Mouse (Mus musculus) liver, adult 2 months (tissue): ENCODE results near the gene Trim65. TPM values are rescaled to one million over a fixed set of nuclear protein-coding genes. Genes with fewer than 3 reads are reported as not detected.
A peak's percentile ranks its signal among the peaks of the same experiment; 100 is the strongest.

Source experiments
- DNase-seq: peaks from one replicate; pipeline ENCODE4 v3.0.0-alpha.2; 2011; ENCODE audit warnings: low read depth, low spot score; ENCODE audit errors: extremely low read depth
- H3K27ac ChIP-seq: fragments of 200-500 bp; replicated peaks from 2 replicates; pipeline ENCODE4 v1.5.1; 2012; ENCODE audit warnings: low read depth, mild to moderate bottlenecking, control low read depth, inconsistent platforms, low read length; ENCODE audit not compliant: insufficient read depth
- H3K27me3 ChIP-seq: fragments of 200-500 bp; 2 replicates; pipeline ENCODE4 v1.6.1; 2012; ENCODE audit warnings: mild to moderate bottlenecking, moderate library complexity, low read length, inconsistent platforms; ENCODE audit not compliant: control insufficient read depth, insufficient read depth
- H3K36me3 ChIP-seq: fragments of 200-500 bp; 2 replicates; pipeline ENCODE4 v1.6.1; 2012; ENCODE audit warnings: low read length, inconsistent platforms; ENCODE audit not compliant: control insufficient read depth, insufficient read depth
- H3K4me1 ChIP-seq: fragments of 200-500 bp; 2 replicates; pipeline ENCODE4 v1.6.1; 2011; ENCODE audit warnings: low read length; ENCODE audit not compliant: control insufficient read depth, insufficient read depth
- H3K4me3 ChIP-seq: fragments of 200-500 bp; 2 replicates; pipeline ENCODE4 v1.5.1; 2011; ENCODE audit warnings: low read depth, mild to moderate bottlenecking, control low read depth, low read length, moderate library complexity; ENCODE audit not compliant: insufficient read depth
- H3K79me2 ChIP-seq: fragments of 200-500 bp; 2 replicates; pipeline ENCODE4 v1.6.1; 2012; ENCODE audit warnings: inconsistent platforms, mild to moderate bottlenecking, low read length, moderate library complexity; ENCODE audit not compliant: control insufficient read depth, insufficient read depth
- H3K9ac ChIP-seq: fragments of 200-500 bp; 2 replicates; pipeline ENCODE4 v1.6.1; 2012; ENCODE audit warnings: low read depth, mild to moderate bottlenecking, control low read depth, inconsistent platforms, low read length
- CTCF ChIP-seq: fragments of 200-500 bp; IDR thresholded peaks from 2 replicates; pipeline ENCODE4 v1.5.1; 2011; ENCODE audit warnings: low read depth, low read length, control low read depth
- POLR2A ChIP-seq: fragments of 200-500 bp; IDR thresholded peaks from 2 replicates; pipeline ENCODE4 v1.6.1; 2011; ENCODE audit warnings: low read length, control low read depth; ENCODE audit not compliant: insufficient read depth; ENCODE audit errors: extremely low read depth
- WGBS: fragments of 180-500 bp; shearing (Covaris S2); methylation state at CpG from one replicate; pipeline ENCODE4 v1.1.7; 2018; 5-methylcytosine and 5-hydroxymethylcytosine counted together
- polyA plus RNA-seq: library from polyadenylated mRNA; depleted of rRNA; stranded (reverse); fragments of >200 nt; gene quantifications from 2 replicates; pipeline ENCODE4 v1.2.3, GENCODE M21; 2012
- total RNA-seq: library from RNA; depleted of rRNA; stranded (reverse); fragments of >200 nt; gene quantifications from 2 replicates; pipeline ENCODE4 v1.2.3, GENCODE M21; 2014

The Trim65 gene
- total and polyA plus RNA-seq, 2 experiments = 3.9 to 8.3 TPM

DNA sequence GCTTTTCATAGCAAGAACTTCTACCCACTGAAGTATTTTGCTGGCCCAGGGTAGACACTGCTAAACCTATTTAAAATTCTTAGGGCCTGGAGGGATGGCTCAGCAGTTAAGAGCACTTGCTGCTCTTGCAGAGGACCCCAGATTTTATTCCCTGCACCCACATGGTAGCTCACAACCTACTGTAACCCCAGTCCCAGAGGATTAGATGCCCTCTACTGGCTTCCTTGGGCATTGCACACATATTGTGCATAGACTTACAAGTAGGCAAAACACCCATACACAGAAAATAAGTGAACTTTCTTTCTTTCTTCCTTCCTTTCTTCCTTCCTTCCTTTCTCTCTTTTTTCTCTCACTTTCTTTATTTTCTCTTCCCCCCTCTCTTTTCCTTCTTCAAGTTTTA lies 13.1 kb downstream of the Trim65 start:
- peaks cover 5% of the 10 kb centered on the region; the same call in 1 of the 2 replicates for H3K36me3 ChIP-seq
- TF ChIP-seq POLR2A (no peak), CTCF (no peak)
- no peaks in the 10 kb centered on the region for H3K79me2 ChIP-seq

DNA sequence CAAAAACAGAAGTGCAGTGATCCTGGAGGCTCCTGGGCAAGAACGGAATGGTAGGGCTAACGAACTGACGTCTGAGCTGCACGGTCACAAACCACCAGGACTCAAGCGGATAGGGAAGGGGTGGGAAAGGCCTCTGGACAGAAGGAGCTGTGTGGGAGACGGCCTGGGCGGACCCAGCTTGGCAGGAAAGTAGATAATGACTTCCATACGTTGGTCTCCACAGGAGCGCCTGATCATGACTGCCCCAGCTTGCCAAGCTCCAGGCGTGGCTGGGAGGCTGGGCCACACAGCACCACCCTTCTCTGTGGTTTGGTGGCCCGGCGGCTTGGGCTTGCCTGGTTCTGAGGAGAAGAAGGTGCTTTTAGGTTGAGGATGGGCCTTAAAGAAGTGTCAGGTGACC lies 13.7 kb downstream of the Trim65 start:
- DNase-seq = no peak
- Histone ChIP-seq H3K36me3 (no peaks in the 10 kb centered on the region), H3K79me2 (no peaks in the 10 kb centered on the region), H3K27ac (no peak overlapping the region), H3K4me3 (no peak overlapping the region), H3K27me3 (no peaks in the 10 kb centered on the region), H3K4me1 (no peaks in the 10 kb centered on the region), H3K9ac (no peak overlapping the region)
- TF ChIP-seq POLR2A = no peak
- no peak for TF ChIP-seq CTCF
- 88% methylated on average over 12 of the region's 12 CpGs for WGBS

More for the DNA sequence above, 13.1 kb downstream of the Trim65 start:
- Histone ChIP-seq H3K9ac (no peak overlapping the region), H3K27me3 (no peaks in the 10 kb centered on the region), H3K4me3 (no peak overlapping the region), H3K27ac (no peak overlapping the region), H3K4me1 (no peaks in the 10 kb centered on the region)
- no peak for DNase-seq

DNA sequence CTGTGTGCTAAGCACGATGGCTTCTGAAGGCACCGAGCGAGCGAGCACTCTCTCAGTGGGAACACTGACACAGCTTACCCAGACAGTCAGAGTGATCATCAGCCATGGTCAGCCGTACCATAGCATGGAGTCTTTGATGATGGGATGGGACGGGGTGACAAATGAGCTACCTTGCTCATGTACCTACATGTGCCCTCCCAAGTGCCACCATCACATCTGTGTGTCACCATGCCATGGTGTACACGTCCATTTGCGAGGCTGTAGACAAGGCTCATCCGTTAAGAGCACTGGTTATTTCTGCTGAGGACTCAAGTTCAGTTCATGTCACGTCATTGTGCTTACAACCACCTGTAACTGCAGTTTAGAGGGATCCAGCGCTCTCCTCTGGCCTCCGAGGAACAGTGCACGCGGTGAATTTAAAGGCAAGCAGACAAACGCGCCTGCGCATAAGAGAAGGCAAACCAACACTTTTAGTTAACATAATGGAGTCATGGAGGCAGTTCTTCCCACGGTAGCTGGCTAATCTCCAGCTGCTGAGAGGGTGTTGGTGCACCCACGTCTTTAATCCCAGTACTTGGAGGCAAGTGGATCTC lies 19.2 kb downstream of the Trim65 start:
- no peaks in the 10 kb centered on the region for H3K27me3 ChIP-seq
- peaks cover 15% of the 10 kb centered on the region; the same call in 1 of the 2 replicates for H3K4me1 ChIP-seq
- WGBS = 96% methylated on average over 19 of the region's 19 CpGs
- H3K27ac ChIP-seq = no peak overlapping the region
- no peak for TF ChIP-seq CTCF
- no peak for TF ChIP-seq POLR2A
- no peak for DNase-seq
- no peaks in the 10 kb centered on the region for H3K79me2 ChIP-seq
- H3K9ac ChIP-seq = no peak overlapping the region
- no peaks in the 10 kb centered on the region for H3K36me3 ChIP-seq
- no peak overlapping the region for H3K4me3 ChIP-seq

DNA sequence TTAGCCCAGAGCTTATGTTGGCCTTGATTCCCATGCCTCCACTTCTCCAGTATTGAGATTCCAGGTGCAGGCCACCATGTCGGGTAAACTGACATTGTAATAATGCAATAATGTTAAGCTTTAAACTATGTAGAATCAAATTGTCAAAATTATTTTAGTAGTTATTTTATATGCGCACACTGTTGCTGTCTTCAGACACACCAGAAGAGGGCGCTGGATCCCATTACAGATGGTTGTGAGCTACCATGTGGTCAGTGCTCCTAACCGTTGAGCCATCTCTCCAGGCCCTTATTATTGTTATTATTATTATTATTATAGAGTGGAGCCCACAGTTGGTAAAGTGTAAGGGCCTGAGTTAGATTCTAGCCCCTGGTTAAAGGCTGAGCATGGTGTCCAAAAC lies 19.9 kb downstream of the Trim65 start:
- Histone ChIP-seq H3K27ac (peak overlapping the region; percentile 17; the same call in 1 of the 2 replicates), H3K36me3 (no peaks in the 10 kb centered on the region), H3K27me3 (no peaks in the 10 kb centered on the region), H3K4me3 (no peak overlapping the region), H3K4me1 (peaks cover 15% of the 10 kb centered on the region; the same call in 1 of the 2 replicates), H3K9ac (no peak overlapping the region), H3K79me2 (no peaks in the 10 kb centered on the region; the same call in 1 of the 2 replicates)
- 91% methylated on average over 4 of the region's 4 CpGs for WGBS
- no peak for DNase-seq
- TF ChIP-seq CTCF (no peak), POLR2A (no peak)

DNA sequence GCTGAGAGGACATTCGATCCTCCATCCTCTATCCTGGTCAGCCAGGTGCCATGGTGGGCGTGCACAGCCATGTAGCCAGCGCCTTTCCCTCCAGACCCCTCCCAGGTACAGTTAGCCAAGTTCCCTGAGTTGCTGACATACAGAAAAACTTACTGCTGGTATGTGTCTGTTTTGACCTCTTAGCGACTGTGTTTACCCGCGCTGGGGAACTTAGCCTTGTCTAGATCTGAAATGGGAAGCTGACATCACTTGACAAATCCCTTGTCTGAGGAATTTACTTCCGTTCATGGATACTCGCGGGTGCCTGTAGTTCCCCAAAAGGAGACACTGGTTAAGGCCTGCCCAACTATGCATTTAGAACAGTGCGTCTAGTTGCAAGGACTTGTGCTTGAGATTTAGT lies 20.4 kb downstream of the Trim65 start:
- H3K9ac ChIP-seq = peak overlapping the region; percentile 95
- no peaks in the 10 kb centered on the region for H3K27me3 ChIP-seq

DNA sequence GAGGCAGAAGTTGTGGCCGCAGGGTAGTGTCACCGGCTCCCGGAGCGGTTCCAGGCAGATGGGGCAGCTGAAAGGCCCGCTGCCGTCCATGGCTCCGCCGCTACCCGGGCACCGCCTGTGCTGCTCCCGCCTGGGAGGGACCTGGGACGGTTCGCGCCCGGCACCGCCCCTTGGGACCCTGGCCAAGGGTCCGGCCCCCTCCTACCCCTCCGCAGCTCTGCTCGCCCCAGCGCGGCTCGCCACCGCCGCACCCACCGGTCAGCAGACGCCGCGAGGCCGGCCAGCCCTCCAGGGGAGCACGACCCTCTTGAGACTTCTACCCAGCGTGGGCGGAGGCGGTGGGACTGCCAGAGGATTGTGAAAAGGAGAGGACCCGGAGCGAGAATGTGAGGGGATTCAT lies 20.8 kb downstream of the Trim65 start:
- WGBS = 4% methylated on average over 35 of the region's 35 CpGs

More for the DNA sequence above, 20.4 kb downstream of the Trim65 start:
- peak overlapping the region; percentile 87 for H3K4me3 ChIP-seq
- no peaks in the 10 kb centered on the region for H3K36me3 ChIP-seq
- H3K79me2 ChIP-seq = peaks cover 2% of the 10 kb centered on the region; the same call in 1 of the 2 replicates
- H3K4me1 ChIP-seq = peaks cover 15% of the 10 kb centered on the region; the same call in 1 of the 2 replicates
- 44% methylated on average over 10 of the region's 10 CpGs for WGBS
- H3K27ac ChIP-seq = peak overlapping the region; percentile 78
- DNase-seq = peak; percentile 55
- TF ChIP-seq CTCF (no peak), POLR2A (no peak)

More for the DNA sequence above, 20.8 kb downstream of the Trim65 start:
- peak overlapping the region; percentile 78 for H3K27ac ChIP-seq
- H3K79me2 ChIP-seq = peaks cover 2% of the 10 kb centered on the region; the same call in 1 of the 2 replicates
- TF ChIP-seq POLR2A = peak; percentile 50; the same call in 1 of the 2 replicates
- TF ChIP-seq CTCF = no peak
- H3K9ac ChIP-seq = peak overlapping the region; percentile 95
- no peaks in the 10 kb centered on the region for H3K36me3 ChIP-seq
- peaks cover 15% of the 10 kb centered on the region; the same call in 1 of the 2 replicates for H3K4me1 ChIP-seq
- no peak for DNase-seq
- H3K27me3 ChIP-seq = no peaks in the 10 kb centered on the region
- H3K4me3 ChIP-seq = peak overlapping the region; percentile 87
